Mouse (Mus musculus) gastrocnemius, postnatal 25 days (tissue): ENCODE data around the gene Veph1. TPM values are rescaled to one million over a fixed set of nuclear protein-coding genes. Genes with fewer than 3 reads are reported as not detected.
"Not testable (repeated sequence)": the region's sequence is repeated elsewhere in the genome, so short reads cannot be mapped to it uniquely, and the experiment has no call there.

Source experiments
- DNase-seq: peaks from one replicate; pipeline ENCODE4 v3.0.0; 2022
- long read RNA-seq, 2 experiments: library from polyadenylated mRNA; stranded (forward); transcript quantifications; one replicate each; pipeline ENCODE4 v2.0.0; 2021
- total RNA-seq, 2 experiments: library from RNA; stranded (reverse); gene quantifications; 1 replicate in 1 of 2; 2 replicates in 1 of 2; pipeline ENCODE4 v1.2.3; 2021

Gene Veph1
- total RNA-seq: not detected
- long read RNA-seq, experiment 1, partial matches to known transcripts: 0 of 9 reads
- long read RNA-seq, experiment 1, other reads (novel, unspliced or antisense): 9 of 9 reads
- long read RNA-seq, experiment 2, partial matches to known transcripts: 0 of 7 reads
- long read RNA-seq, experiment 2, other reads (novel, unspliced or antisense): 7 of 7 reads

- no peak for DNase-seq
Observed at GRCm38 (mm10) chr3:66296545-66296944, at the start of gene Veph1. TSS of gene Veph1 (minus strand) at chr3:66296837.

- no peak for DNase-seq
Observed at GRCm38 (mm10) chr3:66340742-66341141, 44.1 kb upstream of the Veph1 start.

- no peak for DNase-seq
Observed at GRCm38 (mm10) chr3:66332401-66332729, 35.7 kb upstream of the Veph1 start.

- peak; percentile 6 for DNase-seq
Observed at GRCm38 (mm10) chr3:66331592-66332400, 35.2 kb upstream of the Veph1 start.

GRCm38 (mm10) chr3:66330896-66331579 lies 34.4 kb upstream of the Veph1 start:
- DNase-seq: no peak

- DNase-seq: no peak
Observed at GRCm38 (mm10) chr3:66325962-66326834, 29.6 kb upstream of the Veph1 start.

- DNase-seq: no peak
Observed at GRCm38 (mm10) chr3:66325486-66325951, 28.9 kb upstream of the Veph1 start.

GRCm38 (mm10) chr3:66314793-66315715 lies 18.4 kb upstream of the Veph1 start:
- DNase-seq: no peak

GRCm38 (mm10) chr3:66310586-66310985 lies 13.9 kb upstream of the Veph1 start:
- no peak for DNase-seq

GRCm38 (mm10) chr3:66309531-66309930 lies 12.9 kb upstream of the Veph1 start:
- no peak for DNase-seq

GRCm38 (mm10) chr3:66295236-66295635 lies 1.4 kb downstream of the Veph1 start:
- DNase-seq: no peak

GRCm38 (mm10) chr3:66294729-66295128 lies 1.9 kb downstream of the Veph1 start:
- no peak for DNase-seq

GRCm38 (mm10) chr3:66292356-66292946 lies 4.2 kb downstream of the Veph1 start:
- no peak for DNase-seq

- DNase-seq: no peak
Observed at GRCm38 (mm10) chr3:66263270-66263669, 33.4 kb downstream of the Veph1 start.

GRCm38 (mm10) chr3:66262319-66262718 lies 34.3 kb downstream of the Veph1 start:
- no peak for DNase-seq

- no peak for DNase-seq
Observed at GRCm38 (mm10) chr3:66254504-66255105, 42.0 kb downstream of the Veph1 start.

GRCm38 (mm10) chr3:66251842-66252241 lies 44.8 kb downstream of the Veph1 start:
- no peak for DNase-seq

- DNase-seq: no peak
Observed at GRCm38 (mm10) chr3:66240476-66240875, 56.2 kb downstream of the Veph1 start.

GRCm38 (mm10) chr3:66236234-66236871 lies 60.3 kb downstream of the Veph1 start:
- DNase-seq: not testable (repeated sequence)
